Comparison of ENCODE assay signal across 18 mouse cellular contexts in genomic region chr3:111393127-111393526, GRCm38 (mm10).
A peak's percentile ranks its signal among the peaks of the same experiment; 100 is the strongest.
DNase-seq lines count a peak whose midpoint lies in the region; ATAC-seq lines count a peak whose summit lies in the region.
"Had no signal": no experiment of that assay in that cellular context is flagged by ENCODE, and none has a peak within 500 bp of the region (broad histone marks: within the 10 kb centered on the region; RNA-seq: fewer than 3 reads in every experiment).

No protein-coding gene starts in this region.

- no peaks in the 10 kb centered on the region for H3K27me3 ChIP-seq in embryonic facial prominence, embryonic 14.5 days (replicated peaks; ENCODE audit: control insufficient read depth, insufficient read depth, low read length)
- H3K27me3 ChIP-seq in embryonic facial prominence, embryonic 10.5 days (replicated peaks; ENCODE audit: low read depth, poor library complexity, severe bottlenecking) = no peaks in the 10 kb centered on the region
- no peaks in the 10 kb centered on the region for H3K27me3 ChIP-seq in forebrain, embryonic 14.5 days (replicated peaks; ENCODE audit: control insufficient read depth, insufficient read depth, low read length)
- H3K27me3 ChIP-seq in midbrain, embryonic 16.5 days (ENCODE audit: control insufficient read depth, insufficient read depth, low read depth, low read length) = no peaks in the 10 kb centered on the region
- H3K27me3 ChIP-seq: CH12.LX; heart, embryonic 13.5 days; liver, embryonic 12.5 days; lung, embryonic 15.5 days had no signal

- no peaks in the 10 kb centered on the region for H3K9me3 ChIP-seq in embryonic facial prominence, embryonic 14.5 days (ENCODE audit: control insufficient read depth, low read length)
- H3K9me3 ChIP-seq in embryonic facial prominence, embryonic 10.5 days = no peaks in the 10 kb centered on the region
- no peaks in the 10 kb centered on the region for H3K9me3 ChIP-seq in forebrain, embryonic 14.5 days (replicated peaks; ENCODE audit: control insufficient read depth, low read length)
- no peaks in the 10 kb centered on the region for H3K9me3 ChIP-seq in midbrain, embryonic 16.5 days (replicated peaks; ENCODE audit: control insufficient read depth, low read length, poor library complexity, severe bottlenecking)
- H3K9me3 ChIP-seq: heart, embryonic 13.5 days; liver, embryonic 12.5 days; lung, embryonic 15.5 days had no signal

- H3K4me2 ChIP-seq in embryonic facial prominence, embryonic 14.5 days (ENCODE audit: low read depth, low read length) = no peak overlapping the region
- H3K4me2 ChIP-seq in forebrain, embryonic 14.5 days (ENCODE audit: low read length) = no peak overlapping the region
- no peak overlapping the region for H3K4me2 ChIP-seq in midbrain, embryonic 16.5 days (ENCODE audit: low read length)
- H3K4me2 ChIP-seq: heart, embryonic 13.5 days; liver, embryonic 12.5 days; lung, embryonic 15.5 days had no signal

- H3K4me3 ChIP-seq in embryonic facial prominence, embryonic 14.5 days (ENCODE audit: low read depth, low read length) = no peak overlapping the region
- H3K4me3 ChIP-seq in embryonic facial prominence, embryonic 10.5 days = no peak overlapping the region
- no peak overlapping the region for H3K4me3 ChIP-seq in forebrain, embryonic 14.5 days (ENCODE audit: low read depth, low read length)
- H3K4me3 ChIP-seq in midbrain, embryonic 16.5 days (ENCODE audit: low read depth, low read length) = no peak overlapping the region
- H3K4me3 ChIP-seq: heart, embryonic 13.5 days; layer of hippocampus, adult 2 months; liver, embryonic 12.5 days; lung, embryonic 15.5 days had no signal

- no peaks in the 10 kb centered on the region for H3K4me1 ChIP-seq in embryonic facial prominence, embryonic 14.5 days (ENCODE audit: control insufficient read depth, insufficient read depth, low read length)
- no peaks in the 10 kb centered on the region for H3K4me1 ChIP-seq in embryonic facial prominence, embryonic 10.5 days
- no peaks in the 10 kb centered on the region for H3K4me1 ChIP-seq in forebrain, embryonic 14.5 days (ENCODE audit: control insufficient read depth, insufficient read depth, low read length)
- no peaks in the 10 kb centered on the region for H3K4me1 ChIP-seq in midbrain, embryonic 16.5 days (ENCODE audit: control insufficient read depth, insufficient read depth, low read length)
- H3K4me1 ChIP-seq: heart, embryonic 13.5 days; liver, embryonic 12.5 days; lung, embryonic 15.5 days had no signal

- no peak overlapping the region for H3K9ac ChIP-seq in embryonic facial prominence, embryonic 14.5 days (ENCODE audit: low read depth, low read length)
- no peak overlapping the region for H3K9ac ChIP-seq in forebrain, embryonic 14.5 days (ENCODE audit: low read length)
- H3K9ac ChIP-seq in midbrain, embryonic 16.5 days (ENCODE audit: low read depth, low read length) = no peak overlapping the region
- H3K9ac ChIP-seq: heart, embryonic 13.5 days; liver, embryonic 12.5 days; lung, embryonic 15.5 days had no signal

- ATAC-seq in embryonic facial prominence, embryonic 14.5 days (ENCODE audit: low read depth) = no peak
- peak; percentile 85 for ATAC-seq in forebrain, embryonic 14.5 days
- peak; percentile 54; the same call in 1 of the 2 replicates for ATAC-seq in midbrain, embryonic 16.5 days
- ATAC-seq: intestine, postnatal 0 days; liver, embryonic 12.5 days had no signal

- DNase-seq in embryonic facial prominence, embryonic 14.5 days (ENCODE audit: low spot score) = peak; percentile 0
- DNase-seq in embryonic facial prominence, embryonic 10.5 days (ENCODE audit: low spot score) = no peak
- peak; percentile 52 for DNase-seq in Muller cell, postnatal 12 days (ENCODE audit: inconsistent ontology term)
- DNase-seq in forebrain, embryonic 14.5 days (ENCODE audit: low spot score) = peak; percentile 42
- no peak for DNase-seq in cerebellum, adult 8-10 months
- no peak for DNase-seq in layer of hippocampus, postnatal 36 days
- DNase-seq: adrenal gland, adult 8-10 months; cerebellum, adult 18-20 months; heart, postnatal 36 days; thymus, postnatal 25 days had no signal

- H3K36me3 ChIP-seq in embryonic facial prominence, embryonic 14.5 days (ENCODE audit: control insufficient read depth, insufficient read depth, low read length) = no peaks in the 10 kb centered on the region
- H3K36me3 ChIP-seq in embryonic facial prominence, embryonic 10.5 days (replicated peaks) = no peaks in the 10 kb centered on the region
- no peaks in the 10 kb centered on the region for H3K36me3 ChIP-seq in forebrain, embryonic 14.5 days (ENCODE audit: control insufficient read depth, insufficient read depth, low read length)
- no peaks in the 10 kb centered on the region for H3K36me3 ChIP-seq in midbrain, embryonic 16.5 days (ENCODE audit: control insufficient read depth, insufficient read depth, low read length)
- H3K36me3 ChIP-seq: heart, embryonic 13.5 days; liver, embryonic 12.5 days; lung, embryonic 15.5 days had no signal

- no peak overlapping the region for H3K27ac ChIP-seq in embryonic facial prominence, embryonic 14.5 days (replicated peaks; ENCODE audit: low read depth, low read length)
- no peak overlapping the region for H3K27ac ChIP-seq in embryonic facial prominence, embryonic 10.5 days (replicated peaks)
- no peak overlapping the region for H3K27ac ChIP-seq in forebrain, embryonic 14.5 days (ENCODE audit: low read depth, low read length)
- H3K27ac ChIP-seq in midbrain, embryonic 16.5 days (ENCODE audit: low read length) = no peak overlapping the region
- H3K27ac ChIP-seq: heart, embryonic 13.5 days; kidney, postnatal 0 days; layer of hippocampus, adult 2 months; liver, embryonic 12.5 days; lung, embryonic 15.5 days had no signal

Comparison
In these comparisons a context has a peak if more than half of its experiments do, and no peak if none do; other contexts are left out.
1. DNase-seq: peak in embryonic facial prominence, embryonic 14.5 days (single experiment), Muller cell, postnatal 12 days (single experiment) and forebrain, embryonic 14.5 days (single experiment); none in embryonic facial prominence, embryonic 10.5 days (single experiment), cerebellum, adult 8-10 months (single experiment) and layer of hippocampus, postnatal 36 days (0 of 2).